Mouse (Mus musculus): ENCODE results near the gene Eef1akmt3. TPM values are rescaled to one million over a fixed set of nuclear protein-coding genes. Genes with fewer than 3 reads are reported as not detected.
A peak's percentile ranks its signal among the peaks of the same experiment; 100 is the strongest.

The Eef1akmt3 gene
- polyA plus RNA-seq, 1 experiment from 2014 or later, result 0.20 TPM

- ATAC-seq (ENCODE audit: low FRiP score, low read depth), result peak; percentile 28
- under 1% methylated on average over 44 of the region's 72 CpGs for WGBS
- peak within 1 kb of the TSS; percentile 96 for H3K27ac ChIP-seq (replicated peaks)
- H3K4me2 ChIP-seq (replicated peaks), result peak within 1 kb of the TSS; percentile 96
- peaks cover 5% of the 10 kb centered on the region; the same call in 1 of the 2 replicates for H3K27me3 ChIP-seq
- H3K9me3 ChIP-seq, result no peaks in the 10 kb centered on the region
- peak within 1 kb of the TSS; percentile 97 for H3K4me3 ChIP-seq
- peaks cover 31% of the 10 kb centered on the region for H3K36me3 ChIP-seq
- peaks cover 46% of the 10 kb centered on the region for H3K4me1 ChIP-seq
- H3K9ac ChIP-seq (replicated peaks), result peak within 1 kb of the TSS; percentile 99
Measured at GRCm38 (mm10) chr10:127059968-127060916, 18.9 kb upstream of the Eef1akmt3 start, which contains the start of gene March9. Gene March9 (minus strand): TSS chr10:127060184.

GRCm38 (mm10) chr10:127059174-127059967 lies 18.1 kb upstream of the Eef1akmt3 start:
- WGBS, result under 1% methylated on average over 56 of the region's 92 CpGs
- peak overlapping the region; percentile 97 for H3K4me3 ChIP-seq
- peaks cover 5% of the 10 kb centered on the region; the same call in 1 of the 2 replicates for H3K27me3 ChIP-seq
- peaks cover 33% of the 10 kb centered on the region for H3K36me3 ChIP-seq
- peaks cover 39% of the 10 kb centered on the region for H3K4me1 ChIP-seq
- peak overlapping the region; percentile 96 for H3K4me2 ChIP-seq (replicated peaks)
- ATAC-seq (ENCODE audit: low FRiP score, low read depth), result peak; percentile 5; the same call in 1 of the 2 replicates
- H3K9me3 ChIP-seq, result no peaks in the 10 kb centered on the region
- peak overlapping the region; percentile 96 for H3K27ac ChIP-seq (replicated peaks)
- peak overlapping the region; percentile 99 for H3K9ac ChIP-seq (replicated peaks)

- 0 out of 2 replicates have a peak overlapping the region, but pooled peaks have one; percentile 96 for H3K27ac ChIP-seq (replicated peaks)
- H3K9me3 ChIP-seq, result no peaks in the 10 kb centered on the region
- H3K4me1 ChIP-seq, result peaks cover 39% of the 10 kb centered on the region
- ATAC-seq (ENCODE audit: low FRiP score, low read depth), result no peak
- 10% methylated on average over 8 of the region's 8 CpGs for WGBS
- peak overlapping the region; percentile 96 for H3K4me2 ChIP-seq (replicated peaks)
- H3K9ac ChIP-seq (replicated peaks), result peak overlapping the region; percentile 99
- peaks cover 40% of the 10 kb centered on the region for H3K36me3 ChIP-seq
- H3K27me3 ChIP-seq, result peaks cover 5% of the 10 kb centered on the region; the same call in 1 of the 2 replicates
- H3K4me3 ChIP-seq, result peak overlapping the region; percentile 97
Measured at GRCm38 (mm10) chr10:127058708-127059107, 17.4 kb upstream of the Eef1akmt3 start.

- peaks cover 39% of the 10 kb centered on the region for H3K4me1 ChIP-seq
- under 1% methylated on average over 9 of the region's 9 CpGs for WGBS
- H3K27me3 ChIP-seq, result peaks cover 5% of the 10 kb centered on the region; the same call in 1 of the 2 replicates
- peak overlapping the region; percentile 96 for H3K4me2 ChIP-seq (replicated peaks)
- H3K9me3 ChIP-seq, result no peaks in the 10 kb centered on the region
- peak overlapping the region; percentile 97 for H3K4me3 ChIP-seq
- peak overlapping the region; percentile 99 for H3K9ac ChIP-seq (replicated peaks)
- peak; percentile 13; the same call in 1 of the 2 replicates for ATAC-seq (ENCODE audit: low FRiP score, low read depth)
- no peak overlapping the region for H3K27ac ChIP-seq (replicated peaks)
- H3K36me3 ChIP-seq, result peaks cover 44% of the 10 kb centered on the region
Measured at GRCm38 (mm10) chr10:127058161-127058560, 16.8 kb upstream of the Eef1akmt3 start.

GRCm38 (mm10) chr10:127056490-127056889 lies 15.2 kb upstream of the Eef1akmt3 start:
- peaks cover 31% of the 10 kb centered on the region for H3K4me1 ChIP-seq
- peaks cover 44% of the 10 kb centered on the region for H3K36me3 ChIP-seq
- H3K4me3 ChIP-seq, result no peak overlapping the region
- H3K27me3 ChIP-seq, result peaks cover 14% of the 10 kb centered on the region
- H3K9ac ChIP-seq (replicated peaks), result no peak overlapping the region
- WGBS, result 92% methylated on average over 20 of the region's 20 CpGs
- no peak overlapping the region for H3K4me2 ChIP-seq (replicated peaks)
- no peaks in the 10 kb centered on the region for H3K9me3 ChIP-seq
- H3K27ac ChIP-seq (replicated peaks), result no peak overlapping the region
- ATAC-seq (ENCODE audit: low FRiP score, low read depth), result no peak

GRCm38 (mm10) chr10:127055406-127055805 lies 14.1 kb upstream of the Eef1akmt3 start:
- Histone ChIP-seq H3K9me3 (no peaks in the 10 kb centered on the region), H3K4me3 (no peak overlapping the region), H3K4me2 (replicated peaks) (no peak overlapping the region), H3K27me3 (peaks cover 23% of the 10 kb centered on the region), H3K4me1 (peaks cover 20% of the 10 kb centered on the region), H3K36me3 (peaks cover 44% of the 10 kb centered on the region), H3K9ac (replicated peaks) (no peak overlapping the region), H3K27ac (replicated peaks) (no peak overlapping the region)
- ATAC-seq (ENCODE audit: low FRiP score, low read depth), result no peak
- 91% methylated on average over 8 of the region's 8 CpGs for WGBS

- Histone ChIP-seq H3K27ac (replicated peaks) (no peak overlapping the region), H3K9ac (replicated peaks) (no peak overlapping the region), H3K4me1 (peaks cover 18% of the 10 kb centered on the region), H3K4me3 (no peak overlapping the region), H3K4me2 (replicated peaks) (no peak overlapping the region), H3K36me3 (peaks cover 44% of the 10 kb centered on the region), H3K27me3 (peaks cover 30% of the 10 kb centered on the region), H3K9me3 (no peaks in the 10 kb centered on the region)
- 73% methylated on average over 4 of the region's 4 CpGs for WGBS
- ATAC-seq (ENCODE audit: low FRiP score, low read depth), result no peak
Measured at GRCm38 (mm10) chr10:127054646-127055045, 13.3 kb upstream of the Eef1akmt3 start.

GRCm38 (mm10) chr10:127050119-127050474 lies 8.8 kb upstream of the Eef1akmt3 start:
- Histone ChIP-seq H3K4me3 (no peak overlapping the region), H3K36me3 (peaks cover 24% of the 10 kb centered on the region), H3K4me2 (replicated peaks) (no peak overlapping the region), H3K27me3 (peaks cover 58% of the 10 kb centered on the region), H3K9ac (replicated peaks) (no peak overlapping the region), H3K27ac (replicated peaks) (no peak overlapping the region), H3K4me1 (peaks cover 3% of the 10 kb centered on the region; the same call in 1 of the 2 replicates), H3K9me3 (no peaks in the 10 kb centered on the region)
- no peak for ATAC-seq (ENCODE audit: low FRiP score, low read depth)
- 21% methylated on average over 10 of the region's 10 CpGs for WGBS

- H3K27me3 ChIP-seq, result peaks cover 58% of the 10 kb centered on the region
- H3K4me2 ChIP-seq (replicated peaks), result no peak overlapping the region
- no peak overlapping the region for H3K9ac ChIP-seq (replicated peaks)
- H3K9me3 ChIP-seq, result no peaks in the 10 kb centered on the region
- 0 out of 2 replicates have a peak overlapping the region, but pooled peaks have one; percentile 10 for H3K4me3 ChIP-seq
- no peak for ATAC-seq (ENCODE audit: low FRiP score, low read depth)
- WGBS, result 4% methylated on average over 29 of the region's 29 CpGs
- H3K27ac ChIP-seq (replicated peaks), result no peak overlapping the region
- H3K4me1 ChIP-seq, result peaks cover 3% of the 10 kb centered on the region; the same call in 1 of the 2 replicates
- peaks cover 24% of the 10 kb centered on the region; the same call in 1 of the 2 replicates for H3K36me3 ChIP-seq
Measured at GRCm38 (mm10) chr10:127049395-127050118, 8.2 kb upstream of the Eef1akmt3 start.

GRCm38 (mm10) chr10:127048608-127049394 lies 7.5 kb upstream of the Eef1akmt3 start:
- H3K9me3 ChIP-seq, result no peaks in the 10 kb centered on the region
- H3K4me3 ChIP-seq, result 0 out of 2 replicates have a peak overlapping the region, but pooled peaks have one; percentile 10
- H3K36me3 ChIP-seq, result peaks cover 20% of the 10 kb centered on the region; the same call in 1 of the 2 replicates
- no peak overlapping the region for H3K9ac ChIP-seq (replicated peaks)
- WGBS, result 6% methylated on average over 35 of the region's 35 CpGs
- H3K4me1 ChIP-seq, result peaks cover 3% of the 10 kb centered on the region; the same call in 1 of the 2 replicates
- peaks cover 58% of the 10 kb centered on the region for H3K27me3 ChIP-seq
- H3K27ac ChIP-seq (replicated peaks), result no peak overlapping the region
- H3K4me2 ChIP-seq (replicated peaks), result no peak overlapping the region
- ATAC-seq (ENCODE audit: low FRiP score, low read depth), result no peak
